Mouse (Mus musculus) gastrocnemius, adult 18-20 months (tissue): ENCODE measurements around the gene Ptpn11. TPM values are rescaled to one million over a fixed set of nuclear protein-coding genes. Genes with fewer than 3 reads are reported as not detected.
"Not testable (repeated sequence)": the region's sequence is repeated elsewhere in the genome, so short reads cannot be mapped to it uniquely, and the experiment has no call there.

Experiments used
- DNase-seq: peaks from one replicate; pipeline ENCODE4 v3.0.0; 2021; ENCODE audit warnings: low spot score
- total RNA-seq, 2 experiments: library from RNA; stranded (reverse); gene quantifications; 2 replicates each; pipeline ENCODE4 v1.2.3; 2021

The Ptpn11 gene
- total RNA-seq, 2 experiments from 2014 or later, result 58.2 to 78.2 TPM

- peak; percentile 53 for DNase-seq
These were observed 24.4 kb upstream of the Ptpn11 start for GRCm38 (mm10) chr5:121215380-121216125.

GRCm38 (mm10) chr5:121214707-121215106 lies 23.5 kb upstream of the Ptpn11 start:
- DNase-seq, result no peak

GRCm38 (mm10) chr5:121212108-121212507 lies 20.9 kb upstream of the Ptpn11 start:
- DNase-seq, result no peak

GRCm38 (mm10) chr5:121210601-121210924 lies 19.4 kb upstream of the Ptpn11 start:
- DNase-seq, result no peak

GRCm38 (mm10) chr5:121209755-121210600 lies 18.8 kb upstream of the Ptpn11 start:
- no peak for DNase-seq

GRCm38 (mm10) chr5:121206984-121207383 lies 15.8 kb upstream of the Ptpn11 start:
- DNase-seq, result no peak

GRCm38 (mm10) chr5:121206540-121206939 lies 15.3 kb upstream of the Ptpn11 start:
- DNase-seq, result no peak

- DNase-seq, result not testable (repeated sequence)
These were observed 14.4 kb upstream of the Ptpn11 start for GRCm38 (mm10) chr5:121205537-121206130.

GRCm38 (mm10) chr5:121204132-121205089 lies 13.2 kb upstream of the Ptpn11 start, which contains the start of gene Rpl6:
TSS of gene Rpl6 (plus strand) at chr5:121204481.
- peak; percentile 85 for DNase-seq

GRCm38 (mm10) chr5:121202467-121202866 lies 11.3 kb upstream of the Ptpn11 start:
- no peak for DNase-seq

GRCm38 (mm10) chr5:121201739-121202138 lies 10.5 kb upstream of the Ptpn11 start:
- DNase-seq, result peak; percentile 40

GRCm38 (mm10) chr5:121198376-121198775 lies 7.2 kb upstream of the Ptpn11 start:
- DNase-seq, result no peak

- no peak for DNase-seq
These were observed 6.1 kb upstream of the Ptpn11 start for GRCm38 (mm10) chr5:121197337-121197736.

GRCm38 (mm10) chr5:121196764-121197163 lies 5.6 kb upstream of the Ptpn11 start:
- DNase-seq, result no peak

GRCm38 (mm10) chr5:121194173-121194572 lies 3.0 kb upstream of the Ptpn11 start:
- DNase-seq, result no peak

GRCm38 (mm10) chr5:121191584-121191906 lies 348 bp upstream of the Ptpn11 start:
- no peak for DNase-seq

GRCm38 (mm10) chr5:121190210-121190835 lies 874 bp downstream of the Ptpn11 start:
- no peak for DNase-seq

GRCm38 (mm10) chr5:121189182-121189581 lies 2.0 kb downstream of the Ptpn11 start:
- no peak for DNase-seq

- DNase-seq, result no peak
These were observed 2.9 kb downstream of the Ptpn11 start for GRCm38 (mm10) chr5:121188265-121188664.

- peak; percentile 68 for DNase-seq
These were observed 3.6 kb downstream of the Ptpn11 start for GRCm38 (mm10) chr5:121187580-121188001.
